Mouse (Mus musculus) hindbrain, embryonic 12.5 days (tissue): ENCODE data around the gene Gpha2. TPM values are rescaled to one million over a fixed set of nuclear protein-coding genes. Genes with fewer than 3 reads are reported as not detected.

Source experiments
- ATAC-seq: fragments of 200-750 bp; cut with Nextera tagmentation; 2 replicates; pipeline ENCODE4 v1.8.0; 2017; ENCODE audit warnings: moderate TSS enrichment; ENCODE audit not compliant: low FRiP score
- H3K27ac ChIP-seq: fragments of 300-500 bp; sonication (generic); 2 replicates; pipeline ENCODE4 v1.5.1; 2016; ENCODE audit warnings: mild to moderate bottlenecking
- H3K27me3 ChIP-seq: fragments of 300-500 bp; sonication (generic); 2 replicates; pipeline ENCODE4 v1.6.1; 2016; ENCODE audit warnings: mild to moderate bottlenecking
- H3K36me3 ChIP-seq: fragments of 300-500 bp; sonication (generic); 2 replicates; pipeline ENCODE4 v1.6.1; 2016; ENCODE audit warnings: mild to moderate bottlenecking
- H3K4me1 ChIP-seq: fragments of 300-500 bp; sonication (generic); 2 replicates; pipeline ENCODE4 v1.6.1; 2016
- H3K4me2 ChIP-seq: fragments of 300-500 bp; sonication (generic); replicated peaks from 2 replicates; pipeline ENCODE4 v1.6.1; 2016; ENCODE audit warnings: mild to moderate bottlenecking
- H3K4me3 ChIP-seq: fragments of 300-500 bp; sonication (generic); 2 replicates; pipeline ENCODE4 v1.5.1; 2016; ENCODE audit warnings: mild to moderate bottlenecking
- H3K9ac ChIP-seq: fragments of 300-500 bp; sonication (generic); 2 replicates; pipeline ENCODE4 v1.6.1; 2016; ENCODE audit warnings: mild to moderate bottlenecking, moderate library complexity
- H3K9me3 ChIP-seq: fragments of 300-500 bp; sonication (generic); replicated peaks from 2 replicates; pipeline ENCODE4 v1.6.1; 2016; ENCODE audit warnings: mild to moderate bottlenecking
- WGBS: fragments of 180-500 bp; shearing (Covaris S2); methylation state at CpG from one replicate; pipeline ENCODE4 v1.1.7; 2016; 5-methylcytosine and 5-hydroxymethylcytosine counted together
- polyA plus RNA-seq: library from polyadenylated mRNA; unstranded; fragments of >200 nt; fragmentation: Nextera tagmentation; extraction: Ambion mirVana; gene quantifications from 2 replicates; pipeline ENCODE4 v1.2.1, GENCODE M21; 2016

Gpha2 gene
- polyA plus RNA-seq, 1 experiment from 2014 or later, result 1.5 TPM

- 89% methylated on average over 1 of the region's 1 CpGs for WGBS
- no peak overlapping the region for H3K9ac ChIP-seq
- no peak for ATAC-seq
- no peak overlapping the region for H3K4me2 ChIP-seq
- H3K27me3 ChIP-seq, result no peaks in the 10 kb centered on the region
- no peaks in the 10 kb centered on the region for H3K9me3 ChIP-seq
- peaks cover 60% of the 10 kb centered on the region for H3K36me3 ChIP-seq
- no peak overlapping the region for H3K27ac ChIP-seq
- H3K4me1 ChIP-seq, result peaks cover 12% of the 10 kb centered on the region
- no peak overlapping the region for H3K4me3 ChIP-seq
Measured at GRCm38 (mm10) chr19:6245806-6246205, 19.6 kb downstream of the Gpha2 start.

GRCm38 (mm10) chr19:6247526-6248300 is 21.5 kb downstream of the Gpha2 start:
- peaks cover 5% of the 10 kb centered on the region for H3K4me1 ChIP-seq
- 95% methylated on average over 29 of the region's 29 CpGs for WGBS
- H3K4me2 ChIP-seq, result no peak overlapping the region
- no peak overlapping the region for H3K9ac ChIP-seq
- no peak overlapping the region for H3K4me3 ChIP-seq
- H3K27ac ChIP-seq, result no peak overlapping the region
- H3K27me3 ChIP-seq, result no peaks in the 10 kb centered on the region
- no peak for ATAC-seq
- H3K36me3 ChIP-seq, result peaks cover 77% of the 10 kb centered on the region
- no peaks in the 10 kb centered on the region for H3K9me3 ChIP-seq

GRCm38 (mm10) chr19:6253021-6253420 is 26.8 kb downstream of the Gpha2 start:
- no peaks in the 10 kb centered on the region for H3K27me3 ChIP-seq
- H3K4me1 ChIP-seq, result no peaks in the 10 kb centered on the region
- no peak overlapping the region for H3K4me3 ChIP-seq
- no peak overlapping the region for H3K4me2 ChIP-seq
- peaks cover 92% of the 10 kb centered on the region for H3K36me3 ChIP-seq
- WGBS, result 90% methylated on average over 4 of the region's 4 CpGs
- no peak overlapping the region for H3K9ac ChIP-seq
- no peak overlapping the region for H3K27ac ChIP-seq
- no peak for ATAC-seq
- H3K9me3 ChIP-seq, result no peaks in the 10 kb centered on the region

GRCm38 (mm10) chr19:6260428-6260827 is 34.2 kb downstream of the Gpha2 start:
- H3K36me3 ChIP-seq, result peaks cover 69% of the 10 kb centered on the region
- 70% methylated on average over 2 of the region's 2 CpGs for WGBS

GRCm38 (mm10) chr19:6260946-6261345 is 34.8 kb downstream of the Gpha2 start:
- Histone ChIP-seq H3K27me3 (no peaks in the 10 kb centered on the region), H3K4me2 (no peak overlapping the region), H3K27ac (no peak overlapping the region), H3K9me3 (no peaks in the 10 kb centered on the region), H3K36me3 (peaks cover 64% of the 10 kb centered on the region), H3K9ac (no peak overlapping the region), H3K4me1 (no peaks in the 10 kb centered on the region), H3K4me3 (no peak overlapping the region)
- ATAC-seq, result no peak
- WGBS, result 81% methylated on average over 4 of the region's 4 CpGs

More at GRCm38 (mm10) chr19:6260428-6260827, 34.2 kb downstream of the Gpha2 start:
- Histone ChIP-seq H3K4me3 (no peak overlapping the region), H3K4me2 (no peak overlapping the region), H3K27ac (no peak overlapping the region), H3K27me3 (no peaks in the 10 kb centered on the region), H3K4me1 (no peaks in the 10 kb centered on the region), H3K9ac (no peak overlapping the region), H3K9me3 (no peaks in the 10 kb centered on the region)
- no peak for ATAC-seq

GRCm38 (mm10) chr19:6261379-6261778 is 35.2 kb downstream of the Gpha2 start:
- Histone ChIP-seq H3K36me3 (peaks cover 60% of the 10 kb centered on the region), H3K9me3 (no peaks in the 10 kb centered on the region), H3K4me2 (no peak overlapping the region), H3K4me1 (no peaks in the 10 kb centered on the region), H3K9ac (no peak overlapping the region), H3K4me3 (no peak overlapping the region), H3K27me3 (no peaks in the 10 kb centered on the region), H3K27ac (no peak overlapping the region)
- no peak for ATAC-seq
- WGBS, result 93% methylated on average over 14 of the region's 14 CpGs

- H3K4me2 ChIP-seq, result no peak overlapping the region
- no peaks in the 10 kb centered on the region for H3K27me3 ChIP-seq
- H3K9me3 ChIP-seq, result no peaks in the 10 kb centered on the region
- no peak overlapping the region for H3K4me3 ChIP-seq
- H3K4me1 ChIP-seq, result no peaks in the 10 kb centered on the region
- 60% methylated on average over 7 of the region's 7 CpGs for WGBS
- H3K27ac ChIP-seq, result no peak overlapping the region
- no peak for ATAC-seq
- H3K36me3 ChIP-seq, result peaks cover 51% of the 10 kb centered on the region
- no peak overlapping the region for H3K9ac ChIP-seq
Measured at GRCm38 (mm10) chr19:6262222-6262621, 36.0 kb downstream of the Gpha2 start.

GRCm38 (mm10) chr19:6262839-6263433 is 36.8 kb downstream of the Gpha2 start:
- WGBS, result 83% methylated on average over 8 of the region's 8 CpGs

GRCm38 (mm10) chr19:6264200-6264599 is 38.0 kb downstream of the Gpha2 start:
- 0 out of 2 replicates have a peak, but pooled peaks cover 2% of the 10 kb centered on the region for H3K4me1 ChIP-seq
- no peaks in the 10 kb centered on the region for H3K27me3 ChIP-seq
- H3K4me2 ChIP-seq, result no peak overlapping the region
- H3K9me3 ChIP-seq, result no peaks in the 10 kb centered on the region
- 82% methylated on average over 9 of the region's 9 CpGs for WGBS
- no peak overlapping the region for H3K27ac ChIP-seq
- H3K4me3 ChIP-seq, result no peak overlapping the region
- peaks cover 32% of the 10 kb centered on the region for H3K36me3 ChIP-seq
- ATAC-seq, result no peak
- no peak overlapping the region for H3K9ac ChIP-seq

More at GRCm38 (mm10) chr19:6262839-6263433, 36.8 kb downstream of the Gpha2 start:
- Histone ChIP-seq H3K4me3 (no peak overlapping the region), H3K27me3 (no peaks in the 10 kb centered on the region), H3K9ac (no peak overlapping the region), H3K4me2 (no peak overlapping the region), H3K27ac (no peak overlapping the region), H3K36me3 (peaks cover 44% of the 10 kb centered on the region), H3K9me3 (no peaks in the 10 kb centered on the region), H3K4me1 (no peaks in the 10 kb centered on the region)
- ATAC-seq, result no peak

GRCm38 (mm10) chr19:6264945-6265344 is 38.8 kb downstream of the Gpha2 start:
- Histone ChIP-seq H3K4me2 (no peak overlapping the region), H3K4me3 (no peak overlapping the region), H3K9me3 (no peaks in the 10 kb centered on the region), H3K4me1 (0 out of 2 replicates have a peak, but pooled peaks cover 2% of the 10 kb centered on the region), H3K9ac (no peak overlapping the region), H3K36me3 (peaks cover 27% of the 10 kb centered on the region), H3K27me3 (no peaks in the 10 kb centered on the region), H3K27ac (no peak overlapping the region)
- ATAC-seq, result no peak
- WGBS, result 83% methylated on average over 8 of the region's 8 CpGs

GRCm38 (mm10) chr19:6265727-6266182 is 39.6 kb downstream of the Gpha2 start:
- Histone ChIP-seq H3K4me1 (0 out of 2 replicates have a peak, but pooled peaks cover 2% of the 10 kb centered on the region), H3K9ac (no peak overlapping the region), H3K9me3 (no peaks in the 10 kb centered on the region), H3K36me3 (peaks cover 19% of the 10 kb centered on the region), H3K4me2 (no peak overlapping the region), H3K27me3 (0 out of 2 replicates have a peak, but pooled peaks cover under 1% of the 10 kb centered on the region), H3K27ac (no peak overlapping the region), H3K4me3 (no peak overlapping the region)
- no peak for ATAC-seq
- WGBS, result 70% methylated on average over 6 of the region's 6 CpGs

- no peaks in the 10 kb centered on the region for H3K9me3 ChIP-seq
- H3K4me2 ChIP-seq, result no peak overlapping the region
- H3K27ac ChIP-seq, result no peak overlapping the region
- 0 out of 2 replicates have a peak, but pooled peaks cover 2% of the 10 kb centered on the region for H3K4me1 ChIP-seq
- 78% methylated on average over 11 of the region's 11 CpGs for WGBS
- H3K27me3 ChIP-seq, result 0 out of 2 replicates have a peak, but pooled peaks cover 4% of the 10 kb centered on the region
- no peak overlapping the region for H3K4me3 ChIP-seq
- H3K36me3 ChIP-seq, result 0 out of 2 replicates have a peak, but pooled peaks cover under 1% of the 10 kb centered on the region
- no peak overlapping the region for H3K9ac ChIP-seq
- ATAC-seq, result peak; percentile 34
Measured at GRCm38 (mm10) chr19:6267306-6268169, 41.4 kb downstream of the Gpha2 start.
